34 mouse cellular contexts compared by ENCODE assay signal in the genomic region with DNA sequence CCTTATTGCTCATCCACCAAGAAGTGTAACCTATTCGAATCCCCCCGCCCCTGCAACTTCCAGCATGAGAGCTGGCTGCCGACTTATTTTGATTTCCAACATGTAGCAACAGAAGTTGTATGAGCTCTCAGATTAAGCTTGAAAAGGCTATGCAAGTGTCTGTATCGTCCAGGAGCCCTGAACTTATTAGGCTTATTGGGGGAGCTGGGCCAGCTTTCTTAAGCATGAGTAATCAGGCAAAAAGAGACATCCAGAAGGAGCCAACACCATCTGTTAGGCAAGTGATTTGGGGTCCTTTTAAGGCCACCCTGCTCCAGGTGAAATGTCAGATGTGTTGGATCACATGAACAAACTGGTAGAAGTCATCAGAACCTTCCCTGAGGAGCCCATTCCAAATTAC.
"Had no signal": no experiment of that assay in that cellular context is flagged by ENCODE, and none has a peak within 500 bp of the region (broad histone marks: within the 10 kb centered on the region; RNA-seq: fewer than 3 reads in every experiment).

No protein-coding gene starts in this region.

- H3K9ac ChIP-seq: heart, embryonic 12.5 days; heart, embryonic 13.5 days; heart, embryonic 15.5 days; hindbrain, embryonic 13.5 days; hindbrain, embryonic 14.5 days; hindbrain, embryonic 15.5 days; intestine, embryonic 15.5 days; kidney, embryonic 15.5 days had no signal

- H3K9me3 ChIP-seq: heart, embryonic 10.5 days; heart, embryonic 13.5 days; heart, embryonic 15.5 days; hindbrain, embryonic 10.5 days; hindbrain, embryonic 13.5 days; hindbrain, embryonic 15.5 days; intestine, embryonic 15.5 days; kidney, embryonic 15.5 days had no signal

- H3K36me3 ChIP-seq: heart, embryonic 10.5 days; heart, embryonic 12.5 days; heart, embryonic 13.5 days; heart, embryonic 15.5 days; hindbrain, embryonic 10.5 days; hindbrain, embryonic 13.5 days; hindbrain, embryonic 15.5 days; intestine, embryonic 15.5 days; kidney, embryonic 15.5 days had no signal

- ATAC-seq: hindbrain, embryonic 16.5 days; inflammation-experienced regulatory T-cells, adult 6 months; intestine, embryonic 15.5 days; intestine, embryonic 16.5 days; intestine, postnatal 0 days had no signal

- H3K27me3 ChIP-seq: heart, embryonic 12.5 days; heart, embryonic 13.5 days; heart, embryonic 15.5 days; hindbrain, embryonic 13.5 days; hindbrain, embryonic 15.5 days; intestine, embryonic 15.5 days; kidney, embryonic 15.5 days had no signal

- H3K27ac ChIP-seq: heart, embryonic 10.5 days; heart, embryonic 13.5 days; heart, embryonic 15.5 days; hindbrain, embryonic 10.5 days; hindbrain, embryonic 13.5 days; hindbrain, embryonic 14.5 days; hindbrain, embryonic 15.5 days; intestine, embryonic 15.5 days; kidney, embryonic 15.5 days; kidney, postnatal 0 days; layer of hippocampus, adult 2 months; left cerebral cortex, adult 2 months had no signal

- H3K4me1 ChIP-seq: heart, embryonic 10.5 days; heart, embryonic 12.5 days; heart, embryonic 13.5 days; heart, embryonic 15.5 days; hindbrain, embryonic 10.5 days; hindbrain, embryonic 13.5 days; hindbrain, embryonic 15.5 days; intestine, embryonic 15.5 days; kidney, embryonic 15.5 days had no signal

- H3K4me2 ChIP-seq: heart, embryonic 11.5 days; heart, embryonic 12.5 days; heart, embryonic 13.5 days; heart, embryonic 15.5 days; hindbrain, embryonic 13.5 days; hindbrain, embryonic 14.5 days; hindbrain, embryonic 15.5 days; intestine, embryonic 15.5 days; kidney, embryonic 15.5 days had no signal

- H3K4me3 ChIP-seq: heart, embryonic 10.5 days; heart, embryonic 12.5 days; heart, embryonic 13.5 days; heart, embryonic 15.5 days; hindbrain, embryonic 10.5 days; hindbrain, embryonic 13.5 days; hindbrain, embryonic 15.5 days; intestine, embryonic 15.5 days; kidney, embryonic 15.5 days; layer of hippocampus, adult 2 months; left cerebral cortex, adult 2 months had no signal

- DNase-seq: heart, postnatal 10 days; heart, postnatal 14 days; heart, postnatal 36 days; heart, postnatal 4 days; kidney, adult 11 months; kidney, adult 18-20 months; kidney, adult 2 months; kidney, adult 8-10 months; kidney, adult 9 months; kidney, postnatal 10 days; kidney, postnatal 14 days; kidney, postnatal 25 days; kidney, postnatal 36 days; kidney, postnatal 4 days; layer of hippocampus, adult 9-11 months; layer of hippocampus, postnatal 36 days had no signal
